Mouse (Mus musculus) induced T-regulatory cell, adult 2 months (primary cell): ENCODE measurements around the gene Aig1.

Experiments
- DNase-seq: peaks from one replicate; pipeline ENCODE4 v3.0.0-alpha.2; 2012; ENCODE audit warnings: low read depth

Aig1 gene

DNA sequence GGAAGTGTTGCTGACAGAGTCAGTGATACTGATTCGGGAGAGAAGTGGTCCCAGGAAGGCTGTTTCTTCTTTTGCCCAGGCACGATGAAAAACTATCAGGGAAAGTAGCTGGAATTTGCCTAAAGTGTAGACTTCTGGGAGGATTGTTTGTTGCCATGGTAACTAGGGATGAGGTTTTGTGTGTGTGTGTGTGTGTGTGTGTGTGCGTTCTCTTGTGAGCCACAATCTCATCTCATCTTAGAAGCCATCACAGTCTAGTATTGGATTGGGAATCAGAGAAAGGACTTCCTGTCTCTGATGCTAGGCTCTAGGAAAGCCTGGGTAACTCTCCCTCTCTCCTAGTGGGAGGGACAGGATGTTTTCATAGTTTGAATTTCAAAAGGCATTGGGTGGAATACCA lies 237.0 kb downstream of the Aig1 start:
- DNase-seq: no peak

DNA sequence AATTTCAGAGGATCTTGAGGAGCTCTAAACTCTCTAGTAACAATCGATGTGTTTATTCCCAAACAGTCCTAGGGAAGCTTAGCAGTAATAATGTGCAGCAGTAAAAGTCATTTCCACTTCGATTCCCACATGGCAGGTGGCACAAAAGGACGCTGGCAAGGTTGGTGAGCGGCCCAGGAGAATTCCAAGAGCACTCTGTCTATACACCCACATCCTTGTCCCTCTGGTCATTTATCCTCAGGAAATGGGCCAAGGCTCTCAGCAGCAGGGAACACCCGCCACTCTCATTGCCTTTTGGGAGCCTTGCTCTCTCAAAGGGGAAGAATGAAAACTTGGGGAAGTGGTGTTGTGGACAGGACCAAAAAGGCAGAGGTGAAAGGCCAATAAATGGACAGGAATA lies 245.0 kb downstream of the Aig1 start:
- DNase-seq: no peak

DNA sequence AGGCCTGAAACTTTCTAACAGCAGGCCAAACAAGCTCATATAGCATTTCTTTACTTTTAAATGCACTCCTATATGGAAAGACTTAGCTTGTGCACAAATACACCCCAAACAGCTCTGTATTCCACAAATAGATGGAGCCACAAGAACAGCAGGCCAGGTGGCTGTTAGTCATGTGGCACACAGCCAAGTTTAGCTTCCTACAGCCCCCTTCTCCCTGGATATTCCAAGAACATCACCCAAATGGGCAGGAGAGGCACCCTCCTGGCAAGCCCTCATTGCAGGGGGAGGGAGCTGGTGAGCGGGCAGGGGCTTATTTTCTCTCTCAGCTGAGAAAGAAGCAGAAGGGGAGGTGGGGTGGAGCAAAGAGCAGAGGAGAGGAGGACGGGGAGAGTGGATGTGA lies 267.9 kb downstream of the Aig1 start:
- no peak for DNase-seq

DNA sequence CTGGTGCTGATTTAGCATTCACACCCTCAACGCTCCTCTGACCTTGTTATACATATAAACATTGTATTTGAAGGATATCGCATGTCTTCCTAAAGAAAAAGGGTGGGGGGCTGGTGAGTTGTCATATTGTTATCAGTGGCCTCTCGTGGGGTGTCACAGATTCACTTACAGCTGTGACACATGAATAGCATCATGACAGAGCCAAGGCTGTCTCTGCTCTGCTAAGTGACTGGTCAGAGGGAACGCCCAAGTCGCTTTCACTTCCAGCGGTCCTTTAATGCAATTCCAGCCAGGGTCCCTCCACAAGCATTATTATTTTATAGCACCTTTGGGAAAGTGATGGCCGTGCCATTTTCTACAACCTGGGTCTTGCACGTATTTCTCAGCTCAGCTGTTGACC lies 271.3 kb downstream of the Aig1 start:
- DNase-seq: no peak
